Mouse (Mus musculus) cerebellum, adult 2 months (tissue): ENCODE measurements at regions not wholly inside any gene's neighbourhood (a gene's known extent, or its start where the extent isn't known, plus 50 kb on each side); places are given as distances from the start of the nearest gene placed in this dataset.

Experiments
- CTCF ChIP-seq: fragments of 200-500 bp; IDR thresholded peaks from 2 replicates; pipeline ENCODE4 v1.5.1; 2011; ENCODE audit warnings: low read depth, mild to moderate bottlenecking, control low read depth, low read length, moderate library complexity, borderline replicate concordance; ENCODE audit not compliant: insufficient read depth
- POLR2A ChIP-seq: fragments of 200-500 bp; IDR thresholded peaks from 2 replicates; pipeline ENCODE4 v1.6.1; 2011; ENCODE audit warnings: low read length, control low read depth, borderline replicate concordance; ENCODE audit not compliant: insufficient read depth

DNA sequence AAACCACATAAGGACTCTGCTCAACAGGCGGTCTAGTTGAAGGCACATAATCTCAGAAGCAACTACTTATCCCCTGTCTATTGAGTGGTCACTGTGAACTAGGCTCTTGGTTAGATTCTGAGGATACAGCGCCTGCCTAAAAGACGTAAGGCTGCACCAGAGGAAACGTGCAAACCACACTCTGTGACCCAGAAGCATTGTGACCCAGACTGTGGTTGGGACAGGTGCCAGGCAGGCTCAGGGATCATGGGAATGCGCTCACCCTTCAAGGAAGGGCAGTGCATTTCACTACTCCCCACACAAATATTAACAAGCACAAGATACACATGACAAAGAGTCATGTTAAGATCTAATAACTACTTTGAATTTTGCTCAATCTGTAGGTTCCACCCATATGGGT, 628.3 kb downstream of the 1700064H15Rik start:
- TF ChIP-seq CTCF (no peak), POLR2A (no peak)
